Mouse (Mus musculus): ENCODE results near the gene Mcf2l. TPM values are rescaled to one million over a fixed set of nuclear protein-coding genes. Genes with fewer than 3 reads are reported as not detected.

Gene Mcf2l
- polyA plus RNA-seq, 1 experiment from 2014 or later: 9.0 TPM

- no peak overlapping the region for H3K4me2 ChIP-seq
- no peaks in the 10 kb centered on the region for H3K4me1 ChIP-seq (replicated peaks)
- no peak for ATAC-seq (replicated peaks; ENCODE audit: insufficient number of reproducible peaks, insufficient read depth, low FRiP score, low read depth)
- WGBS: 88% methylated on average over 4 of the region's 4 CpGs
- H3K4me3 ChIP-seq: no peak overlapping the region
- no peaks in the 10 kb centered on the region for H3K27me3 ChIP-seq
- H3K9ac ChIP-seq: no peak overlapping the region
- H3K27ac ChIP-seq: no peak overlapping the region
- H3K36me3 ChIP-seq: no peaks in the 10 kb centered on the region
- H3K9me3 ChIP-seq (replicated peaks): no peaks in the 10 kb centered on the region
Observed at GRCm38 (mm10) chr8:13057351-13057750, 183.7 kb downstream of the Mcf2l start.

GRCm38 (mm10) chr8:13060441-13061150 lies 187.0 kb downstream of the Mcf2l start, which contains the start of gene Proz:
Gene Proz, plus strand, starts transcription at chr8:13060914.
- H3K9me3 ChIP-seq (replicated peaks): no peaks in the 10 kb centered on the region
- no peak within 1 kb of the TSS for H3K4me3 ChIP-seq
- H3K36me3 ChIP-seq: no peaks in the 10 kb centered on the region
- 69% methylated on average over 17 of the region's 17 CpGs for WGBS
- no peaks in the 10 kb centered on the region for H3K27me3 ChIP-seq
- no peak within 1 kb of the TSS for H3K27ac ChIP-seq
- ATAC-seq (replicated peaks; ENCODE audit: insufficient number of reproducible peaks, insufficient read depth, low FRiP score, low read depth): no peak
- H3K4me2 ChIP-seq: no peak within 1 kb of the TSS
- H3K9ac ChIP-seq: no peak within 1 kb of the TSS
- H3K4me1 ChIP-seq (replicated peaks): no peaks in the 10 kb centered on the region

GRCm38 (mm10) chr8:13063112-13063511 lies 189.5 kb downstream of the Mcf2l start:
- WGBS: 71% methylated on average over 16 of the region's 16 CpGs
- Histone ChIP-seq H3K36me3 (no peaks in the 10 kb centered on the region), H3K9me3 (replicated peaks) (no peaks in the 10 kb centered on the region), H3K4me1 (replicated peaks) (no peaks in the 10 kb centered on the region), H3K27ac (no peak overlapping the region), H3K9ac (no peak overlapping the region), H3K4me3 (no peak overlapping the region), H3K4me2 (no peak overlapping the region), H3K27me3 (no peaks in the 10 kb centered on the region)
- ATAC-seq (replicated peaks; ENCODE audit: insufficient number of reproducible peaks, insufficient read depth, low FRiP score, low read depth): no peak

Small RNA genes within 50 kb of the gene (microRNA-seq; reads per million reads assigned to microRNA genes)
- gene Gm38671: not detected

Other genes with a start within 250 kb of the Mcf2l start
- gene Tubgcp3, start 201.6 kb upstream of the Mcf2l start, polyA plus RNA-seq (2015; fragmentation: Nextera tagmentation; extraction: Ambion mirVana): 21.9 and 27.9 TPM in 2 replicates
- gene Atp11a, start 116.8 kb upstream of the Mcf2l start, polyA plus RNA-seq (2015; fragmentation: Nextera tagmentation; extraction: Ambion mirVana): 14.1 and 15.9 TPM in 2 replicates
- 0.10 and 0.19 TPM in 2 replicates for gene F7, start 152.2 kb downstream of the Mcf2l start, polyA plus RNA-seq (2015; fragmentation: Nextera tagmentation; extraction: Ambion mirVana)
- 1.2 and 1.5 TPM in 2 replicates for gene F10, start 163.5 kb downstream of the Mcf2l start, polyA plus RNA-seq (2015; fragmentation: Nextera tagmentation; extraction: Ambion mirVana)
- gene Proz, start 187.1 kb downstream of the Mcf2l start, polyA plus RNA-seq (2015; fragmentation: Nextera tagmentation; extraction: Ambion mirVana): 0.33 and 0.62 TPM in 2 replicates
- 22.3 and 25.4 TPM in 2 replicates for gene Pcid2, start 231.7 kb downstream of the Mcf2l start, polyA plus RNA-seq (2015; fragmentation: Nextera tagmentation; extraction: Ambion mirVana)
- gene Cul4a, start 231.8 kb downstream of the Mcf2l start, polyA plus RNA-seq (2015; fragmentation: Nextera tagmentation; extraction: Ambion mirVana): 88.5 and 97.8 TPM in 2 replicates